Mouse (Mus musculus) ES-E14 (cell line): Measurements from ENCODE around the gene Tmem178.

Experiments used
- CHD2 ChIP-seq: IDR thresholded peaks from 2 replicates; pipeline ENCODE4 v1.6.1; 2014; ENCODE audit warnings: mild to moderate bottlenecking, low read depth, low read length, inconsistent platforms
- HCFC1 ChIP-seq: IDR thresholded peaks from 2 replicates; pipeline ENCODE4 v1.6.1; 2012; ENCODE audit warnings: low read length, inconsistent platforms, borderline replicate concordance; ENCODE audit not compliant: insufficient read depth
- ZC3H11A ChIP-seq: IDR thresholded peaks from 2 replicates; pipeline ENCODE4 v1.6.1; 2012; ENCODE audit warnings: low read depth, mild to moderate bottlenecking, inconsistent platforms, low read length, borderline replicate concordance
- ZNF384 ChIP-seq: IDR thresholded peaks from 2 replicates; pipeline ENCODE4 v1.6.1; 2012; ENCODE audit warnings: low read depth, low read length, inconsistent platforms

- TF ChIP-seq ZC3H11A (no peak), CHD2 (no peak), HCFC1 (no peak), ZNF384 (no peak)
Observed at GRCm38 (mm10) chr17:81031830-81032442, 87.5 kb downstream of the Tmem178 start.
